Mouse (Mus musculus) brain, adult 2 months (tissue): ENCODE measurements around the gene 1190005I06Rik.
A peak's percentile ranks its signal among the peaks of the same experiment; 100 is the strongest.
"Not testable (repeated sequence)": the region's sequence is repeated elsewhere in the genome, so short reads cannot be mapped to it uniquely, and the experiment has no call there.

ENCODE experiments used
- DNase-seq: peaks from one replicate; pipeline ENCODE4 v3.0.0; 2011; ENCODE audit warnings: low read depth, low spot score

Gene 1190005I06Rik

GRCm38 (mm10) chr8:120647532-120647931 is at the start of gene 1190005I06Rik:
Gene 1190005I06Rik, minus strand, starts transcription at chr8:120647632.
- DNase-seq: no peak

GRCm38 (mm10) chr8:120696401-120697153 is 49.1 kb upstream of the 1190005I06Rik start:
- DNase-seq: no peak

GRCm38 (mm10) chr8:120693861-120694493 is 46.5 kb upstream of the 1190005I06Rik start:
- no peak for DNase-seq

- no peak for DNase-seq
Measured at GRCm38 (mm10) chr8:120692934-120693333, 45.5 kb upstream of the 1190005I06Rik start.

GRCm38 (mm10) chr8:120688511-120688910 is 41.1 kb upstream of the 1190005I06Rik start:
- DNase-seq: no peak

GRCm38 (mm10) chr8:120687786-120688185 is 40.4 kb upstream of the 1190005I06Rik start:
- DNase-seq: no peak

GRCm38 (mm10) chr8:120686576-120686975 is 39.1 kb upstream of the 1190005I06Rik start:
- no peak for DNase-seq

GRCm38 (mm10) chr8:120686051-120686450 is 38.6 kb upstream of the 1190005I06Rik start:
- DNase-seq: peak; percentile 60

GRCm38 (mm10) chr8:120685591-120685990 is 38.2 kb upstream of the 1190005I06Rik start:
- no peak for DNase-seq

- no peak for DNase-seq
Measured at GRCm38 (mm10) chr8:120685097-120685496, 37.7 kb upstream of the 1190005I06Rik start.

- no peak for DNase-seq
Measured at GRCm38 (mm10) chr8:120684082-120684481, 36.6 kb upstream of the 1190005I06Rik start.

GRCm38 (mm10) chr8:120683602-120684001 is 36.2 kb upstream of the 1190005I06Rik start:
- peak; percentile 67 for DNase-seq

- no peak for DNase-seq
Measured at GRCm38 (mm10) chr8:120681113-120681512, 33.7 kb upstream of the 1190005I06Rik start.

GRCm38 (mm10) chr8:120680405-120680804 is 33.0 kb upstream of the 1190005I06Rik start:
- not testable (repeated sequence) for DNase-seq

GRCm38 (mm10) chr8:120679629-120680387 is 32.4 kb upstream of the 1190005I06Rik start:
- no peak for DNase-seq

GRCm38 (mm10) chr8:120678447-120678846 is 31.0 kb upstream of the 1190005I06Rik start:
- DNase-seq: peak; percentile 91

GRCm38 (mm10) chr8:120675718-120676117 is 28.3 kb upstream of the 1190005I06Rik start:
- DNase-seq: no peak

GRCm38 (mm10) chr8:120673298-120673697 is 25.9 kb upstream of the 1190005I06Rik start:
- no peak for DNase-seq

- no peak for DNase-seq
Measured at GRCm38 (mm10) chr8:120672626-120673229, 25.3 kb upstream of the 1190005I06Rik start.

GRCm38 (mm10) chr8:120671775-120672174 is 24.3 kb upstream of the 1190005I06Rik start:
- no peak for DNase-seq

GRCm38 (mm10) chr8:120668374-120668905 is 21.0 kb upstream of the 1190005I06Rik start, which contains the start of gene Emc8:
Gene Emc8, minus strand, starts transcription at chr8:120668573.
- DNase-seq: no peak
